24 mouse cellular contexts compared by ENCODE assay signal in the genomic region with DNA sequence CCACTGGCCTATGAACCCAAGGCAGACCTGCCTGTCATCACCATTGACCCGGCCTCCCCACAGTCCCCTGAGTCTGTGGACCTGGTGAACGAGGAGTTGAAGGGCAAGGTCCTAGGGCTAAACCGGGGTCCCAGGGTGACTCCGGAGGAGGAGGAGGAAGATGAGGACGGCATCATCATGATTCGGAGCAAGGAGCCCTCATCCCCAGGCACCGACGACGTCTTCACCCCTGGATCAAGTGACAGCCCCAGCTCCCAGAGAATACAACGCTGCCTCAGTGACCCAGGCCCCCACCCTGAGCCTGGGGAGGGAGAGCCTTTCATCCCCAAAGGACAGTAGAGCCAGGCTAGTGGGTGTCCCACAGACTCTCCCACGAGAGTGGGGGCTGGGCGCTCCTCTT. TPM values are rescaled to one million over a fixed set of nuclear protein-coding genes. Genes with fewer than 3 reads are reported as not detected.
DNase-seq lines count a peak whose midpoint lies in the region; ATAC-seq lines count a peak whose summit lies in the region.
"Had no signal": no experiment of that assay in that cellular context is flagged by ENCODE, and none has a peak within 500 bp of the region (broad histone marks: within the 10 kb centered on the region; RNA-seq: fewer than 3 reads in every experiment).

No protein-coding gene starts in this region.

- no peak for ATAC-seq in heart, embryonic 12.5 days (ENCODE audit: insufficient number of reproducible peaks, low FRiP score)
- no peak for ATAC-seq in limb, embryonic 13.5 days (ENCODE audit: low FRiP score, low read depth)
- ATAC-seq in midbrain, embryonic 11.5 days (ENCODE audit: low FRiP score) = 0 out of 2 replicates have a peak, but pooled peaks have one; percentile 23
- ATAC-seq in midbrain, embryonic 15.5 days (replicated peaks) = no peak
- ATAC-seq: activated CD4-positive, CD25-positive, alpha-beta regulatory T cell, adult 4 months; CD4-positive, CD25-positive, alpha-beta regulatory T cell, adult 4 months; forebrain, embryonic 13.5 days; forebrain, embryonic 15.5 days; Patski had no signal

- no peak overlapping the region for H3K4me2 ChIP-seq in heart, embryonic 12.5 days
- H3K4me2 ChIP-seq in limb, embryonic 13.5 days (replicated peaks) = no peak overlapping the region
- no peak overlapping the region for H3K4me2 ChIP-seq in midbrain, embryonic 11.5 days
- no peak overlapping the region for H3K4me2 ChIP-seq in midbrain, embryonic 15.5 days
- H3K4me2 ChIP-seq: embryonic facial prominence, embryonic 12.5 days; forebrain, embryonic 13.5 days; forebrain, embryonic 15.5 days had no signal

- peak; percentile 92 for DNase-seq in heart, adult 11 months
- no peak for DNase-seq in limb, embryonic 10.5 days (ENCODE audit: low spot score)
- no peak for DNase-seq in midbrain, embryonic 11.5 days (ENCODE audit: low spot score, missing footprints)
- DNase-seq: adrenal gland, adult 8-10 months; adrenal gland, postnatal 14 days; adrenal gland, postnatal 36 days; B cell, adult 2 months; cerebellum, adult 11-12 months; cerebellum, adult 2 months; cerebellum, adult 9-10 months; cerebellum, postnatal 10 days; cerebellum, postnatal 25 days had no signal

- peaks cover 40% of the 10 kb centered on the region for H3K36me3 ChIP-seq in heart, embryonic 12.5 days
- H3K36me3 ChIP-seq in limb, embryonic 13.5 days = peaks cover 47% of the 10 kb centered on the region
- H3K36me3 ChIP-seq in limb, embryonic 10.5 days = peaks cover 65% of the 10 kb centered on the region
- H3K36me3 ChIP-seq in midbrain, embryonic 11.5 days (ENCODE audit: control insufficient read depth, insufficient read depth, low read length) = peaks cover 5% of the 10 kb centered on the region; the same call in 1 of the 2 replicates
- peaks cover 8% of the 10 kb centered on the region; the same call in 1 of the 2 replicates for H3K36me3 ChIP-seq in midbrain, embryonic 15.5 days (replicated peaks)

- H3K27ac ChIP-seq in heart, embryonic 12.5 days (ENCODE audit: poor library complexity, severe bottlenecking) = no peak overlapping the region
- no peak overlapping the region for H3K27ac ChIP-seq in limb, embryonic 13.5 days
- no peak overlapping the region for H3K27ac ChIP-seq in limb, embryonic 10.5 days
- H3K27ac ChIP-seq in midbrain, embryonic 11.5 days (ENCODE audit: low read depth, low read length) = no peak overlapping the region
- no peak overlapping the region for H3K27ac ChIP-seq in midbrain, embryonic 15.5 days
- H3K27ac ChIP-seq: embryonic facial prominence, embryonic 10.5 days; embryonic facial prominence, embryonic 12.5 days; forebrain, embryonic 13.5 days; forebrain, embryonic 15.5 days had no signal

- H3K4me3 ChIP-seq in heart, embryonic 12.5 days = no peak overlapping the region
- no peak overlapping the region for H3K4me3 ChIP-seq in limb, embryonic 13.5 days
- no peak overlapping the region for H3K4me3 ChIP-seq in limb, embryonic 10.5 days
- no peak overlapping the region for H3K4me3 ChIP-seq in midbrain, embryonic 11.5 days (ENCODE audit: low read depth, low read length)
- no peak overlapping the region for H3K4me3 ChIP-seq in midbrain, embryonic 15.5 days
- H3K4me3 ChIP-seq: embryonic facial prominence, embryonic 10.5 days; embryonic facial prominence, embryonic 12.5 days; forebrain, embryonic 13.5 days; forebrain, embryonic 15.5 days had no signal

- H3K4me1 ChIP-seq in heart, embryonic 12.5 days (replicated peaks) = peaks cover 9% of the 10 kb centered on the region; the same call in 1 of the 2 replicates
- H3K4me1 ChIP-seq in limb, embryonic 13.5 days = 0 out of 2 replicates have a peak, but pooled peaks cover 8% of the 10 kb centered on the region
- H3K4me1 ChIP-seq in limb, embryonic 10.5 days = peaks cover 23% of the 10 kb centered on the region
- 0 out of 2 replicates have a peak, but pooled peaks cover 2% of the 10 kb centered on the region for H3K4me1 ChIP-seq in midbrain, embryonic 11.5 days (ENCODE audit: control insufficient read depth, insufficient read depth, low read length)
- no peaks in the 10 kb centered on the region for H3K4me1 ChIP-seq in midbrain, embryonic 15.5 days
- H3K4me1 ChIP-seq: forebrain, embryonic 13.5 days; forebrain, embryonic 15.5 days had no signal

- 85% methylated on average over 12 of the region's 12 CpGs for WGBS in heart, embryonic 12.5 days
- 88% methylated on average over 12 of the region's 12 CpGs for WGBS in limb, embryonic 13.5 days
- WGBS in limb, embryonic 10.5 days = 87% methylated on average over 12 of the region's 12 CpGs
- WGBS in midbrain, embryonic 11.5 days = 89% methylated on average over 12 of the region's 12 CpGs
- WGBS in midbrain, embryonic 15.5 days = 92% methylated on average over 12 of the region's 12 CpGs

- no peak overlapping the region for H3K9ac ChIP-seq in heart, embryonic 12.5 days
- peak overlapping the region; percentile 53; the same call in 1 of the 2 replicates for H3K9ac ChIP-seq in limb, embryonic 13.5 days
- H3K9ac ChIP-seq in midbrain, embryonic 11.5 days (ENCODE audit: low read length) = no peak overlapping the region
- H3K9ac ChIP-seq in midbrain, embryonic 15.5 days = no peak overlapping the region
- H3K9ac ChIP-seq: embryonic facial prominence, embryonic 12.5 days; forebrain, embryonic 13.5 days; forebrain, embryonic 15.5 days had no signal

- no peaks in the 10 kb centered on the region for H3K27me3 ChIP-seq in heart, embryonic 12.5 days (replicated peaks)
- no peaks in the 10 kb centered on the region for H3K27me3 ChIP-seq in limb, embryonic 13.5 days
- H3K27me3 ChIP-seq in limb, embryonic 10.5 days (ENCODE audit: low read depth, poor library complexity, severe bottlenecking) = no peaks in the 10 kb centered on the region
- H3K27me3 ChIP-seq in midbrain, embryonic 11.5 days (ENCODE audit: control insufficient read depth, insufficient read depth, low read length) = no peaks in the 10 kb centered on the region
- no peaks in the 10 kb centered on the region for H3K27me3 ChIP-seq in midbrain, embryonic 15.5 days (replicated peaks)
- H3K27me3 ChIP-seq: CH12.LX; embryonic facial prominence, embryonic 12.5 days; forebrain, embryonic 13.5 days; forebrain, embryonic 15.5 days; Patski had no signal

- H3K9me3 ChIP-seq in heart, embryonic 12.5 days (replicated peaks) = no peaks in the 10 kb centered on the region
- no peaks in the 10 kb centered on the region for H3K9me3 ChIP-seq in limb, embryonic 13.5 days
- H3K9me3 ChIP-seq in limb, embryonic 10.5 days (replicated peaks) = no peaks in the 10 kb centered on the region
- H3K9me3 ChIP-seq in midbrain, embryonic 11.5 days (ENCODE audit: control insufficient read depth, low read length) = no peaks in the 10 kb centered on the region
- H3K9me3 ChIP-seq in midbrain, embryonic 15.5 days = no peaks in the 10 kb centered on the region
- H3K9me3 ChIP-seq: embryonic facial prominence, embryonic 10.5 days; embryonic facial prominence, embryonic 12.5 days; forebrain, embryonic 13.5 days; forebrain, embryonic 15.5 days; G1E had no signal

RNA-seq across cellular contexts. Expression of gene Slc9a1, which starts 52.5 kb away (rescaled TPM):
- polyA plus RNA-seq in heart, embryonic 12.5 days (2016; fragmentation: Nextera tagmentation; extraction: Ambion mirVana) = 7.3 and 8.8 TPM in 2 replicates
- 8.1 and 8.8 TPM in 2 replicates for polyA plus RNA-seq in limb, embryonic 13.5 days (2015; fragmentation: Nextera tagmentation; extraction: Ambion mirVana)
- polyA plus RNA-seq in limb, embryonic 10.5 days (2016; fragmentation: Nextera tagmentation; extraction: Ambion mirVana) = 8.7 and 9.0 TPM in 2 replicates
- 4.6 and 5.6 TPM in 2 replicates for polyA plus RNA-seq in midbrain, embryonic 11.5 days (2014; fragmentation: Nextera tagmentation; extraction: Ambion mirVana)
- polyA plus RNA-seq in midbrain, embryonic 15.5 days (2015; fragmentation: Nextera tagmentation; extraction: Ambion mirVana) = 9.9 and 11.1 TPM in 2 replicates

RNA-seq across cellular contexts. Expression of gene Tent5b, which starts 57.9 kb away (rescaled TPM):
- 0.88 and 1.3 TPM in 2 replicates for polyA plus RNA-seq in heart, embryonic 12.5 days (2016; fragmentation: Nextera tagmentation; extraction: Ambion mirVana)
- polyA plus RNA-seq in limb, embryonic 13.5 days (2015; fragmentation: Nextera tagmentation; extraction: Ambion mirVana) = 0.87 and 0.92 TPM in 2 replicates
- polyA plus RNA-seq in limb, embryonic 10.5 days (2016; fragmentation: Nextera tagmentation; extraction: Ambion mirVana) = 0.68 and 1.1 TPM in 2 replicates
- 0.22 and 0.53 TPM in 2 replicates for polyA plus RNA-seq in midbrain, embryonic 11.5 days (2014; fragmentation: Nextera tagmentation; extraction: Ambion mirVana)
- polyA plus RNA-seq in midbrain, embryonic 15.5 days (2015; fragmentation: Nextera tagmentation; extraction: Ambion mirVana) = 0.22 and 0.37 TPM in 2 replicates
- polyA plus RNA-seq: activated CD4-positive, CD25-positive, alpha-beta regulatory T cell, adult 4 months; CD4-positive, CD25-positive, alpha-beta regulatory T cell, adult 4 months; G1E had no signal
